Mouse (Mus musculus) testis, adult 2 months (tissue): ENCODE results near the gene Klf4.

ENCODE experiments used
- CTCF ChIP-seq: fragments of 200-500 bp; IDR thresholded peaks from 2 replicates; pipeline ENCODE4 v1.5.1; 2012; ENCODE audit warnings: low read depth, mild to moderate bottlenecking, inconsistent platforms, low read length, moderate library complexity; ENCODE audit not compliant: control insufficient read depth, insufficient read depth, insufficient replicate concordance
- POLR2A ChIP-seq: fragments of 200-500 bp; IDR thresholded peaks from 2 replicates; pipeline ENCODE4 v1.6.1; 2012; ENCODE audit warnings: low read depth, mild to moderate bottlenecking, inconsistent platforms, low read length, moderate library complexity; ENCODE audit not compliant: control insufficient read depth

DNA sequence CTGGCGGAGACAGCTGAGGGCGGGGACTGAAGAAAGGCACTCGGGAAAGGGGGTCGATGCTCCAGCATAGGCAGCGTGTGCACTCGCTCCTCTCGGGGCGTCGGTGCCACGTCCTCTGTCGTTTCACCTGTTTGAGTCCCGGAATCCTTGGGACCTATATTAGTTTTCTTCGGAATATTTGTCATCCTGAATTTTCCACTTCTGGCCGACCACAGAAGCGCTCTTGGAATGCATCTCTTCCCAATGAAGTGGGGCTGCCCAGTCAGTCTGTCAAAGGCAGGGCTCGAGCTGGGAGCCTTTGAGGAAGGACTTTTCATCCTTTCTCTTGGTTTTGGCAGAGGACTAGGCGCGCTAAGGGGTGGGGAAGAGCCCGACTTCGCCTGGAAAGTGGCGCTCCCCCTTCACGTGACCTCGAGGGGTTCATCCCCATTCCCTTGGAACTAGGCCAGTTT lies 1.6 kb upstream of the Klf4 start:
- TF ChIP-seq CTCF (no peak), POLR2A (no peak; the same call in 1 of the 2 replicates)
